Mouse (Mus musculus) CH12.LX (cell line): Measurements from ENCODE around the gene Epb41. TPM values are rescaled to one million over a fixed set of nuclear protein-coding genes. Genes with fewer than 3 reads are reported as not detected.
A peak's percentile ranks its signal among the peaks of the same experiment; 100 is the strongest.

Source experiments
- DNase-seq: peaks from one replicate; pipeline ENCODE4 v3.0.0-alpha.2; 2013; ENCODE audit errors: extremely low read depth
- H3K27ac ChIP-seq: 2 replicates; pipeline ENCODE4 v1.5.1; 2012; ENCODE audit warnings: low read depth, mild to moderate bottlenecking, control low read depth, moderate library complexity; ENCODE audit not compliant: insufficient read depth
- H3K27me3 ChIP-seq: replicated peaks from 2 replicates; pipeline ENCODE3; 2012; ENCODE audit warnings: inconsistent platforms
- H3K36me3 ChIP-seq, 2 experiments: replicated peaks in 1 of 2; 2 replicates each; pipeline versions ENCODE3 to v1.6.1; 2012; ENCODE audit warnings: inconsistent platforms in 1 of 2, low read length in 1 of 2, mild to moderate bottlenecking in 1 of 2, mixed read lengths in 1 of 2, moderate library complexity in 1 of 2; ENCODE audit not compliant: control insufficient read depth in 1 of 2, insufficient read depth in 1 of 2
- H3K4me1 ChIP-seq, 2 experiments: 2 replicates each; pipeline ENCODE4 v1.6.1; 2012; ENCODE audit warnings: inconsistent platforms in 1 of 2, moderate library complexity in 1 of 2; ENCODE audit not compliant: insufficient read depth in 2 of 2, control insufficient read depth in 1 of 2
- H3K4me2 ChIP-seq: 2 replicates; pipeline ENCODE4 v1.6.1; 2012; ENCODE audit warnings: low read depth, mild to moderate bottlenecking, control low read depth; ENCODE audit not compliant: poor library complexity, insufficient read depth, severe bottlenecking
- H3K4me3 ChIP-seq, 3 experiments: fragments of 150-350 bp in 1 of 3; sonication (generic) in 1 of 3; replicated peaks in 1 of 3; 2 replicates each; pipeline versions ENCODE3 to v1.5.1; 2011 to 2012; ENCODE audit warnings: low read depth in 2 of 3, low read length in 2 of 3, mild to moderate bottlenecking in 2 of 3, moderate library complexity in 2 of 3, control low read depth in 1 of 3, improper control_type of control experiment in 1 of 3, inconsistent platforms in 1 of 3, mixed read lengths in 1 of 3; ENCODE audit not compliant: poor library complexity in 1 of 3
- H3K79me2 ChIP-seq: replicated peaks from 2 replicates; pipeline ENCODE4 v1.6.1; 2012; ENCODE audit warnings: mild to moderate bottlenecking, moderate library complexity; ENCODE audit not compliant: control insufficient read depth, poor library complexity, insufficient read depth, severe bottlenecking; ENCODE audit errors: extremely low read depth
- H3K9ac ChIP-seq: 2 replicates; pipeline ENCODE4 v1.6.1; 2012; ENCODE audit warnings: low read depth, mild to moderate bottlenecking, control low read depth, moderate library complexity; ENCODE audit not compliant: insufficient read depth
- H3K9me3 ChIP-seq: replicated peaks from 2 replicates; pipeline ENCODE3; 2012; ENCODE audit warnings: low read length, inconsistent platforms, mixed read lengths
- CHD2 ChIP-seq: IDR thresholded peaks from 2 replicates; pipeline ENCODE4 v1.6.1; 2011; ENCODE audit warnings: low read length, improper control_type of control experiment
- CTCF ChIP-seq, 2 experiments: IDR thresholded peaks in 1 of 2; conservative IDR thresholded peaks in 1 of 2; 2 replicates each; pipeline ENCODE4 v1.5.1; 2011 to 2012; ENCODE audit warnings: low read depth in 2 of 2, low read length in 2 of 2, improper control_type of control experiment in 1 of 2, inconsistent platforms in 1 of 2, mild to moderate bottlenecking in 1 of 2, moderate library complexity in 1 of 2
- ELF1 ChIP-seq: IDR thresholded peaks from 2 replicates; pipeline ENCODE4 v1.6.1; 2014; ENCODE audit warnings: low read depth, mild to moderate bottlenecking, inconsistent platforms, low read length, improper control_type of control experiment
- EP300 ChIP-seq: IDR thresholded peaks from 2 replicates; pipeline ENCODE4 v1.6.1; 2011; ENCODE audit warnings: low read length, improper control_type of control experiment
- GABPA ChIP-seq: IDR thresholded peaks from 2 replicates; pipeline ENCODE4 v1.6.1; 2012; ENCODE audit warnings: low read depth, low read length, improper control_type of control experiment, inconsistent platforms; ENCODE audit not compliant: insufficient replicate concordance
- HCFC1 ChIP-seq: IDR thresholded peaks from 2 replicates; pipeline ENCODE4 v1.6.1; 2012; ENCODE audit warnings: low read depth, mild to moderate bottlenecking, inconsistent platforms, low read length, improper control_type of control experiment
- JUN ChIP-seq: IDR thresholded peaks from 2 replicates; pipeline ENCODE4 v1.6.1; 2011; ENCODE audit warnings: low read depth, mild to moderate bottlenecking, low read length, improper control_type of control experiment, moderate library complexity; ENCODE audit not compliant: insufficient read depth
- KAT2A ChIP-seq: IDR thresholded peaks from 2 replicates; pipeline ENCODE4 v1.6.1; 2012; ENCODE audit warnings: low read length, improper control_type of control experiment, inconsistent platforms; ENCODE audit not compliant: insufficient replicate concordance
- MAX ChIP-seq: IDR thresholded peaks from 2 replicates; pipeline ENCODE4 v1.6.1; 2011; ENCODE audit warnings: low read length, improper control_type of control experiment
- MAZ ChIP-seq: IDR thresholded peaks from 2 replicates; pipeline ENCODE4 v1.6.1; 2012; ENCODE audit warnings: low read depth, mild to moderate bottlenecking, inconsistent platforms, low read length, improper control_type of control experiment, moderate library complexity
- MEF2A ChIP-seq: IDR thresholded peaks from 2 replicates; pipeline ENCODE4 v1.6.1; 2014; ENCODE audit warnings: low read depth, mild to moderate bottlenecking, inconsistent platforms, low read length, improper control_type of control experiment, borderline replicate concordance
- MXI1 ChIP-seq: IDR thresholded peaks from 2 replicates; pipeline ENCODE4 v1.6.1; 2011; ENCODE audit warnings: mild to moderate bottlenecking, low read depth, low read length, improper control_type of control experiment
- NELFE ChIP-seq: IDR thresholded peaks from 2 replicates; pipeline ENCODE4 v1.6.1; 2011; ENCODE audit warnings: low read depth, low read length, improper control_type of control experiment
- NRF1 ChIP-seq: IDR thresholded peaks from 2 replicates; pipeline ENCODE4 v1.6.1; 2014; ENCODE audit warnings: low read depth, mild to moderate bottlenecking, inconsistent platforms, low read length, improper control_type of control experiment, moderate library complexity
- RAD21 ChIP-seq: IDR thresholded peaks from 2 replicates; pipeline ENCODE4 v1.6.1; 2011; ENCODE audit warnings: low read depth, mild to moderate bottlenecking, low read length, improper control_type of control experiment, moderate library complexity
- SIN3A ChIP-seq: IDR thresholded peaks from 2 replicates; pipeline ENCODE4 v1.6.1; 2012; ENCODE audit warnings: low read length, improper control_type of control experiment, inconsistent platforms
- SMC3 ChIP-seq: IDR thresholded peaks from 2 replicates; pipeline ENCODE4 v1.6.1; 2011; ENCODE audit warnings: low read depth, low read length, improper control_type of control experiment
- TCF12 ChIP-seq: IDR thresholded peaks from 2 replicates; pipeline ENCODE4 v1.6.1; 2014; ENCODE audit warnings: low read depth, mild to moderate bottlenecking, inconsistent platforms, low read length, improper control_type of control experiment
- ZC3H11A ChIP-seq: IDR thresholded peaks from 2 replicates; pipeline ENCODE4 v1.6.1; 2012; ENCODE audit warnings: low read depth, mild to moderate bottlenecking, inconsistent platforms, low read length, improper control_type of control experiment
- ZKSCAN1 ChIP-seq: IDR thresholded peaks from 2 replicates; pipeline ENCODE4 v1.6.1; 2012; ENCODE audit warnings: low read depth, inconsistent platforms, low read length, improper control_type of control experiment, borderline replicate concordance
- ZNF384 ChIP-seq: IDR thresholded peaks from 2 replicates; pipeline ENCODE4 v1.6.1; 2012; ENCODE audit warnings: low read depth, low read length, improper control_type of control experiment, inconsistent platforms
- dilution Hi-C: fragments of 300-500 bp; cut with MboI; formaldehyde crosslinking; loops from 2 replicates; pipeline ENCODE4 v1.14.3; 2020; ENCODE audit warnings: low sequenced_read_pairs; ENCODE audit not compliant: extremely low pct_unique_long_range_greater_than_20kb, extremely low pct_ligation_motif_present
- in situ Hi-C: fragments of 300-500 bp; cut with MboI; formaldehyde crosslinking; loops from 3 replicates; pipeline ENCODE4 v1.14.3; 2019; ENCODE audit warnings: low sequenced_read_pairs, low pct_ligation_motif_present, low pct_unique_long_range_greater_than_20kb, mixed read lengths
- polyA plus RNA-seq: library from polyadenylated mRNA; unstranded; fragments of >175 nt; gene quantifications from 2 replicates; pipeline ENCODE4 v1.2.1, GENCODE M21; 2012; ENCODE audit warnings: low read depth; ENCODE audit not compliant: insufficient read length
- total RNA-seq, 2 experiments: library from RNA; depleted of rRNA; stranded (reverse); fragments of 300-350 nt in 1 of 2; fragments of >200 nt in 1 of 2; gene quantifications; 2 replicates each; pipeline ENCODE4 v1.2.3; 2012 to 2014

Epb41 gene
- total and polyA plus RNA-seq, 3 experiments = 7.1 to 21.6 (median 10.0) TPM

- H3K4me2 ChIP-seq = 0 out of 2 replicates have a peak overlapping the region, but pooled peaks have one; percentile 42
- no peaks in the 10 kb centered on the region for H3K9me3 ChIP-seq
- peaks cover 4 to 27% of the 10 kb centered on the region in 2 experiments for H3K4me1 ChIP-seq
- H3K27me3 ChIP-seq = no peaks in the 10 kb centered on the region
- in situ Hi-C loops (loop anchor here (5.0 to 25.0 kb wide), 3 partner anchors 92 to 433 kb away; partner anchors contain the start of gene Sesn2), dilution Hi-C loops (no loop called here)
- H3K36me3 ChIP-seq = no peaks in the 10 kb centered on the region
- H3K9ac ChIP-seq = no peak overlapping the region
- peak; percentile 62 for DNase-seq
- no peaks in the 10 kb centered on the region for H3K79me2 ChIP-seq
- H3K27ac ChIP-seq = no peak overlapping the region
- H3K4me3 ChIP-seq = no peak overlapping the region
- TF ChIP-seq MEF2A = no peak
- peak; percentile 88 for TF ChIP-seq SMC3
- no peak for TF ChIP-seq ELF1
- TF ChIP-seq ZC3H11A = 0 out of 2 replicates have a peak, but pooled peaks have one; percentile 40
- peak; percentile 99 for TF ChIP-seq ZNF384
- no peak for TF ChIP-seq EP300
- peak; percentile 94 for TF ChIP-seq RAD21
- peak; percentile 56 to 95 for TF ChIP-seq CTCF (conservative IDR thresholded peaks at IDR 0.05 in 1 of 2, IDR thresholded peaks at IDR 0.05 in 1 of 2; ENCODE audit: low read depth in 2 of 2, low read length in 2 of 2)
- peak; percentile 31; the same call in 1 of the 2 replicates for TF ChIP-seq SIN3A
- TF ChIP-seq MAZ = peak; percentile 65; the same call in 1 of the 2 replicates
These were observed 4.6 kb upstream of the Epb41 start for GRCm38 (mm10) chr4:132079555-132080275.

- Histone ChIP-seq H3K36me3 (no peaks in the 10 kb centered on the region), H3K9ac (no peak overlapping the region), H3K27me3 (no peaks in the 10 kb centered on the region), H3K27ac (no peak overlapping the region), H3K4me3 (no peak overlapping the region), H3K79me2 (no peaks in the 10 kb centered on the region)
- dilution Hi-C loops (no loop called here), in situ Hi-C loops (loop anchor here (5.0 to 25.0 kb wide), 3 partner anchors 91 to 434 kb away; partner anchors contain the start of gene Sesn2)
- TF ChIP-seq GABPA (no peak), JUN (no peak), MXI1 (no peak), TCF12 (no peak), KAT2A (no peak), CHD2 (no peak), HCFC1 (no peak), ZKSCAN1 (no peak), RAD21 (no peak), MEF2A (no peak), NELFE (no peak), MAX (no peak), CTCF (conservative IDR thresholded peaks at IDR 0.05 in 1 of 2, IDR thresholded peaks at IDR 0.05 in 1 of 2; ENCODE audit: low read depth in 2 of 2, low read length in 2 of 2) (no peak), NRF1 (no peak)
- TF ChIP-seq, all 38 proteins: peak for 0
- Histone ChIP-seq H3K4me1 (peaks cover 4 to 33% of the 10 kb centered on the region in 2 experiments), H3K4me2 (no peak overlapping the region), H3K9me3 (no peaks in the 10 kb centered on the region)
- DNase-seq = no peak
These were observed 3.2 kb upstream of the Epb41 start for GRCm38 (mm10) chr4:132078296-132078714.
